Comparison of ENCODE assay signal across 24 mouse cellular contexts in genomic region chr5:137806158-137806557, GRCm38 (mm10). TPM values are rescaled to one million over a fixed set of nuclear protein-coding genes. Genes with fewer than 3 reads are reported as not detected.
A peak's percentile ranks its signal among the peaks of the same experiment; 100 is the strongest.
DNase-seq lines count a peak whose midpoint lies in the region; ATAC-seq and TF ChIP-seq lines count a peak whose summit lies in the region.
"Had no signal": no experiment of that assay in that cellular context is flagged by ENCODE, and none has a peak within 500 bp of the region (broad histone marks: within the 10 kb centered on the region; RNA-seq: fewer than 3 reads in every experiment).

No protein-coding gene starts in this region.

- no peak for ATAC-seq in lung, embryonic 14.5 days (ENCODE audit: insufficient read depth)
- ATAC-seq in lung, embryonic 16.5 days (ENCODE audit: low read depth), result peak; percentile 59
- ATAC-seq: activated CD4-positive, CD25-positive, alpha-beta regulatory T cell, adult 4 months; CD4-positive, CD25-positive, alpha-beta regulatory T cell, adult 4 months; Patski had no signal

- no peak overlapping the region for H3K4me3 ChIP-seq in lung, embryonic 14.5 days (ENCODE audit: low read depth, low read length)
- H3K4me3 ChIP-seq in lung, embryonic 16.5 days (ENCODE audit: low read length), result no peak overlapping the region

- no peaks in the 10 kb centered on the region for H3K27me3 ChIP-seq in lung, embryonic 14.5 days (ENCODE audit: insufficient read depth, low read length)
- H3K27me3 ChIP-seq in lung, embryonic 16.5 days (ENCODE audit: control insufficient read depth, insufficient read depth, low read depth, low read length), result no peaks in the 10 kb centered on the region
- H3K27me3 ChIP-seq: CH12.LX, Patski had no signal

- no peak overlapping the region for H3K4me2 ChIP-seq in lung, embryonic 14.5 days
- H3K4me2 ChIP-seq in lung, embryonic 16.5 days (ENCODE audit: low read depth, low read length), result no peak overlapping the region

- no peak overlapping the region for H3K9ac ChIP-seq in lung, embryonic 14.5 days
- H3K9ac ChIP-seq in lung, embryonic 16.5 days (ENCODE audit: low read length), result no peak overlapping the region

- no peaks in the 10 kb centered on the region for H3K9me3 ChIP-seq in lung, embryonic 14.5 days (ENCODE audit: low read depth, low read length)
- no peaks in the 10 kb centered on the region for H3K9me3 ChIP-seq in lung, embryonic 16.5 days (ENCODE audit: control insufficient read depth, low read length)
- H3K9me3 ChIP-seq: G1E had no signal

- no peaks in the 10 kb centered on the region for H3K4me1 ChIP-seq in lung, embryonic 14.5 days (ENCODE audit: insufficient read depth)
- H3K4me1 ChIP-seq in lung, embryonic 16.5 days (replicated peaks; ENCODE audit: control insufficient read depth, insufficient read depth, low read length), result no peaks in the 10 kb centered on the region

- 43% methylated on average over 1 of the region's 1 CpGs for WGBS in lung, embryonic 14.5 days
- WGBS in lung, embryonic 16.5 days, result 46% methylated on average over 1 of the region's 1 CpGs

- no peaks in the 10 kb centered on the region for H3K36me3 ChIP-seq in lung, embryonic 14.5 days (ENCODE audit: insufficient read depth)
- H3K36me3 ChIP-seq in lung, embryonic 16.5 days (ENCODE audit: control insufficient read depth, insufficient read depth, low read length), result no peaks in the 10 kb centered on the region
- H3K36me3 ChIP-seq: G1E had no signal

- TF ChIP-seq CTCF in lung, embryonic 14.5 days (IDR thresholded peaks at IDR 0.05; ENCODE audit: low read depth), result no peak

- DNase-seq in heart, adult 11 months, result peak; percentile 48
- no peak for DNase-seq in heart, postnatal 4 days
- DNase-seq in lung, embryonic 14.5 days, result peak; percentile 54
- no peak for DNase-seq in lung, postnatal 36 days
- no peak for DNase-seq in lung, postnatal 10 days
- DNase-seq: adrenal gland, adult 2 months; adrenal gland, adult 8-10 months; adrenal gland, postnatal 10 days; adrenal gland, postnatal 14 days; adrenal gland, postnatal 25 days; adrenal gland, postnatal 36 days; B cell, adult 2 months; cerebellum, adult 11 months; cerebellum, adult 11-12 months; cerebellum, adult 18-20 months had no signal

- H3K27ac ChIP-seq in lung, embryonic 14.5 days (ENCODE audit: low read depth), result no peak overlapping the region
- no peak overlapping the region for H3K27ac ChIP-seq in lung, embryonic 16.5 days (ENCODE audit: low read length)

RNA-seq across cellular contexts. Expression of gene Zcwpw1, which starts 18.6 kb away (rescaled TPM):
- 1 to 10 TPM; 2.4 to 3.2 TPM for total RNA-seq in heart, postnatal 4 days (2021)
- polyA plus RNA-seq in lung, embryonic 14.5 days (2014; fragmentation: Nextera tagmentation; extraction: Ambion mirVana), result 25.9 and 26.1 TPM in 2 replicates
- 24.3 and 26.8 TPM in 2 replicates for polyA plus RNA-seq in lung, embryonic 16.5 days (2015; fragmentation: Nextera tagmentation; extraction: Ambion mirVana)

RNA-seq across cellular contexts. Expression of gene Mepce, which starts 18.7 kb away (rescaled TPM):
- total RNA-seq in heart, postnatal 4 days (2021), result 10 to 100 TPM; 29.0 to 40.3 TPM
- polyA plus RNA-seq in lung, embryonic 14.5 days (2014; fragmentation: Nextera tagmentation; extraction: Ambion mirVana), result 13.1 and 14.5 TPM in 2 replicates
- polyA plus RNA-seq in lung, embryonic 16.5 days (2015; fragmentation: Nextera tagmentation; extraction: Ambion mirVana), result 10.0 and 10.5 TPM in 2 replicates

RNA-seq across cellular contexts. Expression of gene Ppp1r35, which starts 27.5 kb away (rescaled TPM):
- total RNA-seq in heart, postnatal 4 days (2021), result 10 to 100 TPM; 16.5 to 17.1 TPM
- polyA plus RNA-seq in lung, embryonic 14.5 days (2014; fragmentation: Nextera tagmentation; extraction: Ambion mirVana), result 33.7 and 40.9 TPM in 2 replicates
- polyA plus RNA-seq in lung, embryonic 16.5 days (2015; fragmentation: Nextera tagmentation; extraction: Ambion mirVana), result 25.9 and 30.5 TPM in 2 replicates

RNA-seq across cellular contexts. Expression of gene Pilra, which starts 29.9 kb away (rescaled TPM):
- total RNA-seq in heart, postnatal 4 days (2021), result 1 to 10 TPM in 1 of 2 experiments, under 1 TPM in 1; 0.71 to 2.4 TPM
- 2.2 and 3.0 TPM in 2 replicates for polyA plus RNA-seq in lung, embryonic 14.5 days (2014; fragmentation: Nextera tagmentation; extraction: Ambion mirVana)
- 4.4 and 5.2 TPM in 2 replicates for polyA plus RNA-seq in lung, embryonic 16.5 days (2015; fragmentation: Nextera tagmentation; extraction: Ambion mirVana)
- polyA plus RNA-seq: activated CD4-positive, CD25-positive, alpha-beta regulatory T cell, adult 4 months had no signal

RNA-seq across cellular contexts. Expression of gene Pilrb1, which starts 51.7 kb away (rescaled TPM):
- total RNA-seq in heart, postnatal 4 days (2021), result under 1 TPM in 1 of 2 experiments, not detected in 1; 0.38 TPM
- 0.41 and 1.1 TPM in 2 replicates for polyA plus RNA-seq in lung, embryonic 14.5 days (2014; fragmentation: Nextera tagmentation; extraction: Ambion mirVana)
- 1.1 and 1.8 TPM in 2 replicates for polyA plus RNA-seq in lung, embryonic 16.5 days (2015; fragmentation: Nextera tagmentation; extraction: Ambion mirVana)
- total RNA-seq: CH12.LX, ES-E14 had no signal
- polyA plus RNA-seq: brain, embryonic 14.5 days; C2C12; G1E; Patski had no signal

Comparison
In these comparisons a context has a peak if more than half of its experiments do, and no peak if none do; other contexts are left out.
1. DNase-seq: peak in heart, adult 11 months (single experiment) and lung, embryonic 14.5 days (single experiment); none in heart, postnatal 4 days (single experiment), lung, postnatal 36 days (single experiment) and lung, postnatal 10 days (single experiment).